Mouse (Mus musculus) embryonic facial prominence, embryonic 10.5 days (tissue): ENCODE results near the gene Ppp1r16b. TPM values are rescaled to one million over a fixed set of nuclear protein-coding genes. Genes with fewer than 3 reads are reported as not detected.
A peak's percentile ranks its signal among the peaks of the same experiment; 100 is the strongest.

Source experiments
- DNase-seq: peaks from one replicate; pipeline ENCODE4 v3.0.0-alpha.2; 2017; ENCODE audit warnings: low spot score
- H3K27ac ChIP-seq: fragments of 300-500 bp; sonication (generic); replicated peaks from 2 replicates; pipeline ENCODE4 v1.5.1; 2016; ENCODE audit warnings: mild to moderate bottlenecking
- H3K27me3 ChIP-seq: fragments of 300-500 bp; sonication (generic); replicated peaks from 2 replicates; pipeline ENCODE4 v1.6.1; 2016; ENCODE audit warnings: low read depth, mild to moderate bottlenecking; ENCODE audit not compliant: poor library complexity, severe bottlenecking
- H3K36me3 ChIP-seq: fragments of 300-500 bp; sonication (generic); replicated peaks from 2 replicates; pipeline ENCODE4 v1.6.1; 2016; ENCODE audit warnings: mild to moderate bottlenecking, moderate library complexity
- H3K4me1 ChIP-seq: fragments of 300-500 bp; sonication (generic); 2 replicates; pipeline ENCODE4 v1.6.1; 2016
- H3K4me3 ChIP-seq: fragments of 300-500 bp; sonication (generic); 2 replicates; pipeline ENCODE4 v1.5.1; 2016; ENCODE audit warnings: mild to moderate bottlenecking, moderate library complexity
- H3K9me3 ChIP-seq: fragments of 300-500 bp; sonication (generic); 2 replicates; pipeline ENCODE4 v1.6.1; 2016; ENCODE audit warnings: mild to moderate bottlenecking
- WGBS: fragments of 180-500 bp; shearing (Covaris S2); methylation state at CpG from one replicate; pipeline ENCODE4 v1.1.7; 2016; 5-methylcytosine and 5-hydroxymethylcytosine counted together
- polyA plus RNA-seq: library from polyadenylated mRNA; unstranded; fragments of >200 nt; fragmentation: Nextera tagmentation; extraction: Ambion mirVana; gene quantifications from 2 replicates; pipeline ENCODE4 v1.2.1, GENCODE M21; 2016

Ppp1r16b gene
- polyA plus RNA-seq, result 3.3 TPM in 2 replicates

GRCm38 (mm10) chr2:158665098-158665497 is at the start of gene Ppp1r16b:
Gene Ppp1r16b (plus strand): TSS chr2:158665398.
- no peak within 1 kb of the TSS for H3K4me3 ChIP-seq
- H3K9me3 ChIP-seq, result no peaks in the 10 kb centered on the region
- no peak for DNase-seq
- 74% methylated on average over 4 of the region's 4 CpGs for WGBS
- H3K27ac ChIP-seq, result no peak within 1 kb of the TSS
- peaks cover 59% of the 10 kb centered on the region for H3K27me3 ChIP-seq
- H3K4me1 ChIP-seq, result peaks cover 40% of the 10 kb centered on the region
- H3K36me3 ChIP-seq, result no peaks in the 10 kb centered on the region

GRCm38 (mm10) chr2:158615702-158616101 is 49.5 kb upstream of the Ppp1r16b start:
- H3K4me1 ChIP-seq, result peaks cover 35% of the 10 kb centered on the region
- H3K27ac ChIP-seq, result no peak overlapping the region
- H3K4me3 ChIP-seq, result no peak overlapping the region
- no peaks in the 10 kb centered on the region for H3K9me3 ChIP-seq
- H3K27me3 ChIP-seq, result peaks cover 98% of the 10 kb centered on the region
- no peaks in the 10 kb centered on the region for H3K36me3 ChIP-seq
- peak; percentile 33 for DNase-seq
- 2% methylated on average over 13 of the region's 13 CpGs for WGBS

GRCm38 (mm10) chr2:158616296-158616695 is 48.9 kb upstream of the Ppp1r16b start:
- H3K27me3 ChIP-seq, result peaks cover 98% of the 10 kb centered on the region
- H3K4me3 ChIP-seq, result 0 out of 2 replicates have a peak overlapping the region, but pooled peaks have one; percentile 29
- H3K36me3 ChIP-seq, result no peaks in the 10 kb centered on the region
- no peak overlapping the region for H3K27ac ChIP-seq
- H3K9me3 ChIP-seq, result no peaks in the 10 kb centered on the region
- peak; percentile 39 for DNase-seq
- peaks cover 29% of the 10 kb centered on the region for H3K4me1 ChIP-seq
- under 1% methylated on average over 12 of the region's 12 CpGs for WGBS

- no peak for DNase-seq
- Histone ChIP-seq H3K4me3 (0 out of 2 replicates have a peak overlapping the region, but pooled peaks have one; percentile 29), H3K27ac (no peak overlapping the region), H3K36me3 (no peaks in the 10 kb centered on the region), H3K4me1 (peaks cover 25% of the 10 kb centered on the region), H3K9me3 (no peaks in the 10 kb centered on the region), H3K27me3 (peaks cover 98% of the 10 kb centered on the region)
- 10% methylated on average over 11 of the region's 11 CpGs for WGBS
Observed at GRCm38 (mm10) chr2:158616790-158617189, 48.4 kb upstream of the Ppp1r16b start.

- H3K27me3 ChIP-seq, result peaks cover 30% of the 10 kb centered on the region
- peaks cover 17% of the 10 kb centered on the region for H3K4me1 ChIP-seq
- WGBS, result under 1% methylated on average over 39 of the region's 39 CpGs
- H3K27ac ChIP-seq, result peak within 1 kb of the TSS; percentile 93
- H3K9me3 ChIP-seq, result no peaks in the 10 kb centered on the region
- H3K4me3 ChIP-seq, result peak within 1 kb of the TSS; percentile 83
- peaks cover 34% of the 10 kb centered on the region for H3K36me3 ChIP-seq
- DNase-seq, result peak; percentile 98
Observed at GRCm38 (mm10) chr2:158624718-158625222, 40.4 kb upstream of the Ppp1r16b start, which contains the start of gene Actr5. Gene Actr5 (plus strand): TSS chr2:158624888.

GRCm38 (mm10) chr2:158625231-158625630 is 40.0 kb upstream of the Ppp1r16b start:
- Histone ChIP-seq H3K4me3 (peak overlapping the region; percentile 83), H3K36me3 (peaks cover 39% of the 10 kb centered on the region)

GRCm38 (mm10) chr2:158625697-158626096 is 39.5 kb upstream of the Ppp1r16b start:
- Histone ChIP-seq H3K9me3 (no peaks in the 10 kb centered on the region), H3K27me3 (peaks cover 22% of the 10 kb centered on the region), H3K27ac (no peak overlapping the region), H3K36me3 (peaks cover 43% of the 10 kb centered on the region), H3K4me1 (peaks cover 17% of the 10 kb centered on the region), H3K4me3 (peak overlapping the region; percentile 83)
- DNase-seq, result no peak
- 40% methylated on average over 8 of the region's 8 CpGs for WGBS

More at GRCm38 (mm10) chr2:158625231-158625630, 40.0 kb upstream of the Ppp1r16b start:
- peaks cover 25% of the 10 kb centered on the region for H3K27me3 ChIP-seq
- H3K27ac ChIP-seq, result peak overlapping the region; percentile 93
- no peak for DNase-seq
- under 1% methylated on average over 44 of the region's 44 CpGs for WGBS
- H3K9me3 ChIP-seq, result no peaks in the 10 kb centered on the region
- peaks cover 17% of the 10 kb centered on the region for H3K4me1 ChIP-seq

- Histone ChIP-seq H3K27me3 (no peaks in the 10 kb centered on the region), H3K27ac (no peak overlapping the region), H3K36me3 (peaks cover 75% of the 10 kb centered on the region), H3K9me3 (no peaks in the 10 kb centered on the region), H3K4me1 (peaks cover 17% of the 10 kb centered on the region), H3K4me3 (no peak overlapping the region)
- no peak for DNase-seq
- 75% methylated on average over 3 of the region's 3 CpGs for WGBS
Observed at GRCm38 (mm10) chr2:158628858-158629257, 36.3 kb upstream of the Ppp1r16b start.

GRCm38 (mm10) chr2:158629414-158629813 is 35.8 kb upstream of the Ppp1r16b start:
- Histone ChIP-seq H3K27me3 (no peaks in the 10 kb centered on the region), H3K36me3 (peaks cover 79% of the 10 kb centered on the region), H3K4me1 (peaks cover 17% of the 10 kb centered on the region), H3K4me3 (no peak overlapping the region), H3K9me3 (no peaks in the 10 kb centered on the region), H3K27ac (no peak overlapping the region)
- WGBS, result 83% methylated on average over 1 of the region's 1 CpGs
- DNase-seq, result peak; percentile 39

GRCm38 (mm10) chr2:158631873-158632272 is 33.3 kb upstream of the Ppp1r16b start:
- no peak for DNase-seq
- H3K9me3 ChIP-seq, result no peaks in the 10 kb centered on the region
- no peak overlapping the region for H3K4me3 ChIP-seq
- peaks cover 97% of the 10 kb centered on the region for H3K36me3 ChIP-seq
- H3K4me1 ChIP-seq, result no peaks in the 10 kb centered on the region
- no peaks in the 10 kb centered on the region for H3K27me3 ChIP-seq
- 81% methylated on average over 5 of the region's 5 CpGs for WGBS
- no peak overlapping the region for H3K27ac ChIP-seq

- peak; percentile 74 for DNase-seq
- H3K27me3 ChIP-seq, result no peaks in the 10 kb centered on the region
- peaks cover 44% of the 10 kb centered on the region for H3K36me3 ChIP-seq
- H3K4me1 ChIP-seq, result no peaks in the 10 kb centered on the region
- WGBS, result 20% methylated on average over 2 of the region's 2 CpGs
- no peaks in the 10 kb centered on the region for H3K9me3 ChIP-seq
- no peak overlapping the region for H3K4me3 ChIP-seq
- H3K27ac ChIP-seq, result no peak overlapping the region
Observed at GRCm38 (mm10) chr2:158641869-158642268, 23.3 kb upstream of the Ppp1r16b start.

- DNase-seq, result no peak
- no peaks in the 10 kb centered on the region for H3K27me3 ChIP-seq
- H3K4me1 ChIP-seq, result no peaks in the 10 kb centered on the region
- WGBS, result 83% methylated on average over 2 of the region's 2 CpGs
- H3K4me3 ChIP-seq, result no peak overlapping the region
- H3K27ac ChIP-seq, result no peak overlapping the region
- peaks cover 37% of the 10 kb centered on the region for H3K36me3 ChIP-seq
- no peaks in the 10 kb centered on the region for H3K9me3 ChIP-seq
Observed at GRCm38 (mm10) chr2:158642587-158642986, 22.6 kb upstream of the Ppp1r16b start.

- H3K9me3 ChIP-seq, result no peaks in the 10 kb centered on the region
- no peak overlapping the region for H3K27ac ChIP-seq
- no peaks in the 10 kb centered on the region for H3K27me3 ChIP-seq
- H3K36me3 ChIP-seq, result peaks cover 25% of the 10 kb centered on the region
- no peak overlapping the region for H3K4me3 ChIP-seq
- H3K4me1 ChIP-seq, result no peaks in the 10 kb centered on the region
- DNase-seq, result no peak
- 88% methylated on average over 3 of the region's 3 CpGs for WGBS
Observed at GRCm38 (mm10) chr2:158643791-158644190, 21.4 kb upstream of the Ppp1r16b start.
